ENCODE assay signal across 9 mouse cellular contexts in genomic region chr1:139423931-139424330, GRCm38 (mm10). TPM values are rescaled to one million over a fixed set of nuclear protein-coding genes. Genes with fewer than 3 reads are reported as not detected.
DNase-seq lines count a peak whose midpoint lies in the region; ATAC-seq and TF ChIP-seq lines count a peak whose summit lies in the region.
"Had no signal": no experiment of that assay in that cellular context is flagged by ENCODE, and none has a peak within 500 bp of the region (broad histone marks: within the 10 kb centered on the region; RNA-seq: fewer than 3 reads in every experiment).

No protein-coding gene starts in this region.

- H3K27me3 ChIP-seq in hindbrain, embryonic 12.5 days: no peaks in the 10 kb centered on the region; the same call in 1 of the 2 replicates
- no peaks in the 10 kb centered on the region for H3K27me3 ChIP-seq in midbrain, embryonic 11.5 days (ENCODE audit: control insufficient read depth, insufficient read depth, low read length)

- H3K27ac ChIP-seq in gastrocnemius, adult 2 months: no peak overlapping the region
- no peak overlapping the region for H3K27ac ChIP-seq in ES-E14 (ENCODE audit: insufficient read depth, low read depth, low read length, poor library complexity, severe bottlenecking)
- no peak overlapping the region for H3K27ac ChIP-seq in hindbrain, embryonic 12.5 days
- no peak overlapping the region for H3K27ac ChIP-seq in midbrain, embryonic 11.5 days (ENCODE audit: low read depth, low read length)

- H3K36me3 ChIP-seq in ES-E14 (ENCODE audit: control insufficient read depth, insufficient read depth, low read length, poor library complexity, severe bottlenecking): peaks cover 10% of the 10 kb centered on the region
- H3K36me3 ChIP-seq in hindbrain, embryonic 12.5 days: peaks cover under 1% of the 10 kb centered on the region
- H3K36me3 ChIP-seq in midbrain, embryonic 11.5 days (ENCODE audit: control insufficient read depth, insufficient read depth, low read length): 0 out of 2 replicates have a peak, but pooled peaks cover under 1% of the 10 kb centered on the region

- peak overlapping the region; percentile 98 for H3K4me3 ChIP-seq in gastrocnemius, adult 2 months
- H3K4me3 ChIP-seq in ES-E14 (ENCODE audit: insufficient read depth in 1 of 2, low read depth in 1 of 2, low read length in 2 of 2, poor library complexity in 1 of 2, severe bottlenecking in 1 of 2): peak overlapping the region; percentile 6 to 28; a peak in 2 of 4 replicates
- H3K4me3 ChIP-seq in hindbrain, embryonic 12.5 days: peak overlapping the region; percentile 87
- H3K4me3 ChIP-seq in midbrain, embryonic 11.5 days (ENCODE audit: low read depth, low read length): peak overlapping the region; percentile 84

- peaks cover 5 to 9% of the 10 kb centered on the region in 2 experiments; a peak in 2 of 4 replicates for H3K4me1 ChIP-seq in ES-E14 (ENCODE audit: control insufficient read depth in 2 of 2, insufficient read depth in 2 of 2, low read length in 2 of 2, poor library complexity in 1 of 2)
- peaks cover 35% of the 10 kb centered on the region for H3K4me1 ChIP-seq in hindbrain, embryonic 12.5 days
- H3K4me1 ChIP-seq in midbrain, embryonic 11.5 days (ENCODE audit: control insufficient read depth, insufficient read depth, low read length): peaks cover 26% of the 10 kb centered on the region

- H3K4me2 ChIP-seq in hindbrain, embryonic 12.5 days (replicated peaks): peak overlapping the region; percentile 75
- peak overlapping the region; percentile 78 for H3K4me2 ChIP-seq in midbrain, embryonic 11.5 days

- no peak for DNase-seq in gastrocnemius, adult 2 months
- DNase-seq in gastrocnemius, postnatal 25 days: no peak
- no peak for DNase-seq in ES-E14 (ENCODE audit: low read depth, low spot score)
- DNase-seq in midbrain, embryonic 11.5 days (ENCODE audit: low spot score, missing footprints): no peak
- no peak for DNase-seq in testis, postnatal 10 days (ENCODE audit: low spot score)
- no peak for DNase-seq in left cerebral cortex, adult 18-20 months (ENCODE audit: low spot score in 2 of 2)
- no peak for DNase-seq in thymus, postnatal 0 days (ENCODE audit: low spot score)

- intact Hi-C loops in gastrocnemius, adult 2 months (cut with DNase I): loop anchor here (5.0 kb wide), 2 partner anchors 33 to 512 kb away; no protein-coding TSS in a partner anchor

- no peak for TF ChIP-seq CTCF in gastrocnemius, adult 2 months (IDR thresholded peaks at IDR 0.05)

- no peaks in the 10 kb centered on the region for H3K9me3 ChIP-seq in ES-E14 (ENCODE audit: control insufficient read depth, insufficient read depth, low read depth, low read length)
- H3K9me3 ChIP-seq in hindbrain, embryonic 12.5 days (replicated peaks): no peaks in the 10 kb centered on the region
- no peaks in the 10 kb centered on the region for H3K9me3 ChIP-seq in midbrain, embryonic 11.5 days (ENCODE audit: control insufficient read depth, low read length)

- no peak overlapping the region; the same call in 1 of the 2 replicates for H3K9ac ChIP-seq in ES-E14 (ENCODE audit: insufficient read depth, low read depth, low read length, poor library complexity, severe bottlenecking)
- peak overlapping the region; percentile 27 for H3K9ac ChIP-seq in hindbrain, embryonic 12.5 days
- H3K9ac ChIP-seq in midbrain, embryonic 11.5 days (ENCODE audit: low read length): no peak overlapping the region

- in situ Hi-C loops in ES-E14 (cut with MboI; ENCODE audit: low sequenced_read_pairs in 2 of 2, unreplicated experiment in 2 of 2): no loop called here

- WGBS in hindbrain, embryonic 12.5 days: 56% methylated on average over 10 of the region's 10 CpGs
- WGBS in midbrain, embryonic 11.5 days: 77% methylated on average over 10 of the region's 10 CpGs

- ATAC-seq in hindbrain, embryonic 12.5 days (ENCODE audit: low FRiP score): no peak
- ATAC-seq in midbrain, embryonic 11.5 days (ENCODE audit: low FRiP score): no peak

TF ChIP-seq in ES-E14, 5 proteins besides CTCF, POLR2A, EP300 and RAD21:
- TF ChIP-seq MAFK (IDR thresholded peaks at IDR 0.05; ENCODE audit: insufficient read depth, low read depth, low read length) (no peak), ZNF384 (IDR thresholded peaks at IDR 0.05; ENCODE audit: low read depth, low read length) (no peak), ZC3H11A (IDR thresholded peaks at IDR 0.05; ENCODE audit: borderline replicate concordance, low read depth, low read length) (no peak), HCFC1 (IDR thresholded peaks at IDR 0.05; ENCODE audit: borderline replicate concordance, insufficient read depth, low read length) (no peak), CHD2 (IDR thresholded peaks at IDR 0.05; ENCODE audit: low read depth, low read length) (no peak)

RNA-seq across cellular contexts. Expression of gene Zbtb41, which starts 1.8 kb away (rescaled TPM):
- total RNA-seq in gastrocnemius, adult 2 months (2021): 10 to 100 TPM; 17.6 to 21.1 TPM
- 10 to 100 TPM; 15.2 to 16.9 TPM for total RNA-seq in gastrocnemius, postnatal 25 days (2021)
- total RNA-seq in ES-E14 (2012; rRNA removed): 11.4 and 12.3 TPM in 2 replicates
- polyA plus RNA-seq in hindbrain, embryonic 12.5 days (2016; fragmentation: Nextera tagmentation; extraction: Ambion mirVana): 19.2 and 20.8 TPM in 2 replicates
- 27.7 and 30.4 TPM in 2 replicates for polyA plus RNA-seq in midbrain, embryonic 11.5 days (2014; fragmentation: Nextera tagmentation; extraction: Ambion mirVana)
- total RNA-seq in left cerebral cortex, adult 18-20 months (2021): 10 to 100 TPM; 27.4 to 32.2 TPM
- polyA plus RNA-seq in thymus, postnatal 0 days (2015; fragmentation: Nextera tagmentation; extraction: Ambion mirVana): 4.3 and 4.9 TPM in 2 replicates

RNA-seq across cellular contexts. Expression of gene Aspm, which starts 30.6 kb away (rescaled TPM):
- total RNA-seq in gastrocnemius, adult 2 months (2021): under 1 TPM; 0.03 TPM
- under 1 TPM; 0.41 to 0.51 TPM for total RNA-seq in gastrocnemius, postnatal 25 days (2021)
- 42.8 and 51.5 TPM in 2 replicates for total RNA-seq in ES-E14 (2012; rRNA removed)
- 18.5 and 19.1 TPM in 2 replicates for polyA plus RNA-seq in hindbrain, embryonic 12.5 days (2016; fragmentation: Nextera tagmentation; extraction: Ambion mirVana)
- 30.0 and 31.5 TPM in 2 replicates for polyA plus RNA-seq in midbrain, embryonic 11.5 days (2014; fragmentation: Nextera tagmentation; extraction: Ambion mirVana)
- under 1 TPM; 0.45 to 0.49 TPM for total RNA-seq in left cerebral cortex, adult 18-20 months (2021)
- polyA plus RNA-seq in thymus, postnatal 0 days (2015; fragmentation: Nextera tagmentation; extraction: Ambion mirVana): 14.9 and 15.6 TPM in 2 replicates

RNA-seq across cellular contexts. Expression of gene Crb1, which starts 47.0 kb away (rescaled TPM):
- total RNA-seq in gastrocnemius, adult 2 months (2021): not detected
- not detected for total RNA-seq in gastrocnemius, postnatal 25 days (2021)
- 0.11 and 0.18 TPM in 2 replicates for total RNA-seq in ES-E14 (2012; rRNA removed)
- 2.1 and 3.0 TPM in 2 replicates for polyA plus RNA-seq in hindbrain, embryonic 12.5 days (2016; fragmentation: Nextera tagmentation; extraction: Ambion mirVana)
- 2.0 and 2.5 TPM in 2 replicates for polyA plus RNA-seq in midbrain, embryonic 11.5 days (2014; fragmentation: Nextera tagmentation; extraction: Ambion mirVana)
- 1 to 10 TPM in 1 of 2 experiments, under 1 TPM in 1; 0.86 to 1.0 TPM for total RNA-seq in left cerebral cortex, adult 18-20 months (2021)
- polyA plus RNA-seq in thymus, postnatal 0 days (2015; fragmentation: Nextera tagmentation; extraction: Ambion mirVana): not detected in 2 replicates
- total RNA-seq: liver, adult 2 months had no signal
- polyA plus RNA-seq: liver, adult 2 months had no signal

Comparison
In these comparisons a context has a peak if more than half of its experiments do, and no peak if none do; other contexts are left out.
1. H3K4me3 ChIP-seq: peak in every context shown above with its lines; median percentile 98 in gastrocnemius, adult 2 months; 87 in hindbrain, embryonic 12.5 days; 84 in midbrain, embryonic 11.5 days; 17 in ES-E14.
2. RNA of gene Aspm, which starts 30.6 kb away (total RNA-seq): 42.8 to 51.5 TPM in ES-E14; 0.41 to 0.51 TPM in gastrocnemius, postnatal 25 days, 0.45 to 0.49 TPM in left cerebral cortex, adult 18-20 months and 0.03 TPM in gastrocnemius, adult 2 months; every median in the first group is over 10 times any median in the second.